Mouse (Mus musculus) forebrain, embryonic 12.5 days (tissue): ENCODE measurements around the gene Trim65. TPM values are rescaled to one million over a fixed set of nuclear protein-coding genes. Genes with fewer than 3 reads are reported as not detected.

Experiments used
- ATAC-seq: fragments of 200-750 bp; cut with Nextera tagmentation; 2 replicates; pipeline ENCODE4 v1.8.0; 2017; ENCODE audit warnings: moderate TSS enrichment; ENCODE audit not compliant: low FRiP score
- H3K27ac ChIP-seq: fragments of 300-500 bp; sonication (generic); 2 replicates; pipeline ENCODE4 v1.5.1; 2016; ENCODE audit warnings: mild to moderate bottlenecking
- H3K27me3 ChIP-seq: fragments of 300-500 bp; sonication (generic); 2 replicates; pipeline ENCODE4 v1.6.1; 2016; ENCODE audit warnings: mild to moderate bottlenecking
- H3K36me3 ChIP-seq: fragments of 300-500 bp; sonication (generic); replicated peaks from 2 replicates; pipeline ENCODE4 v1.6.1; 2016; ENCODE audit warnings: mild to moderate bottlenecking
- H3K4me1 ChIP-seq: fragments of 300-500 bp; sonication (generic); 2 replicates; pipeline ENCODE4 v1.6.1; 2016
- H3K4me2 ChIP-seq: fragments of 300-500 bp; sonication (generic); 2 replicates; pipeline ENCODE4 v1.6.1; 2016; ENCODE audit warnings: mild to moderate bottlenecking, moderate library complexity
- H3K4me3 ChIP-seq: fragments of 300-500 bp; sonication (generic); replicated peaks from 2 replicates; pipeline ENCODE4 v1.5.1; 2016; ENCODE audit warnings: mild to moderate bottlenecking
- H3K9ac ChIP-seq: fragments of 300-500 bp; sonication (generic); 2 replicates; pipeline ENCODE4 v1.6.1; 2016; ENCODE audit warnings: mild to moderate bottlenecking
- H3K9me3 ChIP-seq: fragments of 300-500 bp; sonication (generic); 2 replicates; pipeline ENCODE4 v1.6.1; 2016
- WGBS: fragments of 180-500 bp; shearing (Covaris S2); methylation state at CpG from one replicate; pipeline ENCODE4 v1.1.7; 2016; 5-methylcytosine and 5-hydroxymethylcytosine counted together
- polyA plus RNA-seq: library from polyadenylated mRNA; unstranded; fragments of >200 nt; fragmentation: Nextera tagmentation; extraction: Ambion mirVana; gene quantifications from 2 replicates; pipeline ENCODE4 v1.2.1, GENCODE M21; 2016

The Trim65 gene
- polyA plus RNA-seq, 1 experiment from 2014 or later: 2.1 TPM

- peak overlapping the region; percentile 50 for H3K4me2 ChIP-seq
- 11% methylated on average over 16 of the region's 16 CpGs for WGBS
- 0 out of 2 replicates have a peak, but pooled peaks have one; percentile 54 for ATAC-seq
- peak overlapping the region; percentile 47; the same call in 1 of the 2 replicates for H3K9ac ChIP-seq
- H3K4me3 ChIP-seq: peak overlapping the region; percentile 27
- H3K36me3 ChIP-seq: peaks cover 45% of the 10 kb centered on the region
- H3K4me1 ChIP-seq: peaks cover 19% of the 10 kb centered on the region
- H3K27me3 ChIP-seq: no peaks in the 10 kb centered on the region
- no peaks in the 10 kb centered on the region for H3K9me3 ChIP-seq
- H3K27ac ChIP-seq: peak overlapping the region; percentile 65; the same call in 1 of the 2 replicates
These were observed 52.7 kb downstream of the Trim65 start for GRCm38 (mm10) chr11:116078221-116078620.

GRCm38 (mm10) chr11:116077446-116078204, 53.3 kb downstream of the Trim65 start, which contains the start of gene Unc13d:
TSS of gene Unc13d (minus strand) at chr11:116077961.
- H3K36me3 ChIP-seq: peaks cover 41% of the 10 kb centered on the region
- WGBS: 71% methylated on average over 22 of the region's 22 CpGs
- peak within 1 kb of the TSS; percentile 27 for H3K4me3 ChIP-seq
- H3K27me3 ChIP-seq: no peaks in the 10 kb centered on the region
- peak within 1 kb of the TSS; percentile 50 for H3K4me2 ChIP-seq
- H3K27ac ChIP-seq: peak within 1 kb of the TSS; percentile 65; the same call in 1 of the 2 replicates
- no peaks in the 10 kb centered on the region for H3K9me3 ChIP-seq
- ATAC-seq: no peak
- peak within 1 kb of the TSS; percentile 47; the same call in 1 of the 2 replicates for H3K9ac ChIP-seq
- peaks cover 19% of the 10 kb centered on the region for H3K4me1 ChIP-seq

GRCm38 (mm10) chr11:116076836-116077235, 54.1 kb downstream of the Trim65 start:
- no peaks in the 10 kb centered on the region for H3K27me3 ChIP-seq
- H3K4me2 ChIP-seq: no peak overlapping the region
- no peak for ATAC-seq
- 92% methylated on average over 7 of the region's 7 CpGs for WGBS
- H3K9ac ChIP-seq: 0 out of 2 replicates have a peak overlapping the region, but pooled peaks have one; percentile 4
- H3K9me3 ChIP-seq: no peaks in the 10 kb centered on the region
- H3K4me3 ChIP-seq: no peak overlapping the region
- H3K36me3 ChIP-seq: peaks cover 33% of the 10 kb centered on the region
- H3K4me1 ChIP-seq: peaks cover 19% of the 10 kb centered on the region
- H3K27ac ChIP-seq: no peak overlapping the region

GRCm38 (mm10) chr11:116076266-116076540, 54.7 kb downstream of the Trim65 start:
- 72% methylated on average over 7 of the region's 7 CpGs for WGBS
- H3K27ac ChIP-seq: no peak overlapping the region

GRCm38 (mm10) chr11:116075539-116076265, 55.2 kb downstream of the Trim65 start:
- H3K36me3 ChIP-seq: peaks cover 21% of the 10 kb centered on the region
- H3K4me3 ChIP-seq: no peak overlapping the region
- no peak overlapping the region for H3K27ac ChIP-seq
- H3K9me3 ChIP-seq: no peaks in the 10 kb centered on the region
- WGBS: 64% methylated on average over 20 of the region's 20 CpGs
- no peak for ATAC-seq
- no peaks in the 10 kb centered on the region for H3K27me3 ChIP-seq
- H3K9ac ChIP-seq: no peak overlapping the region
- peaks cover 19% of the 10 kb centered on the region for H3K4me1 ChIP-seq
- H3K4me2 ChIP-seq: no peak overlapping the region

More at GRCm38 (mm10) chr11:116076266-116076540, 54.7 kb downstream of the Trim65 start:
- Histone ChIP-seq H3K27me3 (no peaks in the 10 kb centered on the region), H3K9me3 (no peaks in the 10 kb centered on the region), H3K9ac (no peak overlapping the region), H3K36me3 (peaks cover 26% of the 10 kb centered on the region), H3K4me3 (no peak overlapping the region), H3K4me2 (no peak overlapping the region), H3K4me1 (peaks cover 19% of the 10 kb centered on the region)
- no peak for ATAC-seq

GRCm38 (mm10) chr11:116074436-116074991, 56.4 kb downstream of the Trim65 start:
- Histone ChIP-seq H3K27me3 (no peaks in the 10 kb centered on the region), H3K9ac (no peak overlapping the region), H3K36me3 (peaks cover 10% of the 10 kb centered on the region), H3K4me3 (no peak overlapping the region), H3K27ac (no peak overlapping the region), H3K9me3 (no peaks in the 10 kb centered on the region), H3K4me2 (no peak overlapping the region), H3K4me1 (peaks cover 19% of the 10 kb centered on the region)
- no peak for ATAC-seq
- WGBS: 72% methylated on average over 7 of the region's 7 CpGs

- 88% methylated on average over 3 of the region's 3 CpGs for WGBS
These were observed 58.3 kb downstream of the Trim65 start for GRCm38 (mm10) chr11:116072608-116073007.

More at GRCm38 (mm10) chr11:116072608-116073007, 58.3 kb downstream of the Trim65 start:
- Histone ChIP-seq H3K4me3 (no peak overlapping the region), H3K27me3 (no peaks in the 10 kb centered on the region), H3K27ac (no peak overlapping the region), H3K4me1 (peaks cover 2% of the 10 kb centered on the region; the same call in 1 of the 2 replicates), H3K36me3 (no peaks in the 10 kb centered on the region), H3K9ac (no peak overlapping the region), H3K9me3 (no peaks in the 10 kb centered on the region), H3K4me2 (no peak overlapping the region)
- ATAC-seq: no peak

Other genes starting within 250 kb of the Trim65 start
- gene Smim5, start 231.2 kb downstream of the Trim65 start, polyA plus RNA-seq: 1.1 and 1.3 TPM in 2 replicates
- gene Smim6, start 219.1 kb downstream of the Trim65 start, polyA plus RNA-seq: 0.49 and 1.1 TPM in 2 replicates
- 56.8 and 61.9 TPM in 2 replicates for gene Sap30bp, start 197.8 kb downstream of the Trim65 start, polyA plus RNA-seq
- gene Recql5, start 197.7 kb downstream of the Trim65 start, polyA plus RNA-seq: 32.5 and 33.4 TPM in 2 replicates
- 0.94 and 1.0 TPM in 2 replicates for gene Itgb4, start 156.4 kb downstream of the Trim65 start, polyA plus RNA-seq
- 98.3 and 107 TPM in 2 replicates for gene Galk1, start 118.4 kb downstream of the Trim65 start, polyA plus RNA-seq
- gene H3f3b, start 103.2 kb downstream of the Trim65 start, polyA plus RNA-seq: 2,341 and 2,432 TPM in 2 replicates
- gene Unk, start 100.8 kb downstream of the Trim65 start, polyA plus RNA-seq: 47.9 and 50.4 TPM in 2 replicates
- 0.69 and 0.73 TPM in 2 replicates for gene Unc13d, start 53.2 kb downstream of the Trim65 start, polyA plus RNA-seq
- gene Wbp2, start 44.1 kb downstream of the Trim65 start, polyA plus RNA-seq: 92.3 and 101 TPM in 2 replicates
- gene Trim47, start 3.9 kb downstream of the Trim65 start, polyA plus RNA-seq: 2.7 and 3.2 TPM in 2 replicates
- 89.6 and 90.5 TPM in 2 replicates for gene Mrpl38, start 7.7 kb upstream of the Trim65 start, polyA plus RNA-seq
- gene Fbf1, start 37.0 kb upstream of the Trim65 start, polyA plus RNA-seq: 80.8 and 85.2 TPM in 2 replicates
- gene Ten1, start 67.7 kb upstream of the Trim65 start, polyA plus RNA-seq: 55.9 and 57.4 TPM in 2 replicates
- gene Acox1, start 67.9 kb upstream of the Trim65 start, polyA plus RNA-seq: 36.0 and 36.8 TPM in 2 replicates
- 0.61 and 0.65 TPM in 2 replicates for gene Evpl, start 106.9 kb upstream of the Trim65 start, polyA plus RNA-seq
- 84.8 and 86.5 TPM in 2 replicates for gene Srp68, start 143.1 kb upstream of the Trim65 start, polyA plus RNA-seq
- gene Galr2, start 149.8 kb upstream of the Trim65 start, polyA plus RNA-seq: 0.19 and 0.46 TPM in 2 replicates
- 73.3 and 78.8 TPM in 2 replicates for gene Exoc7, start 176.1 kb upstream of the Trim65 start, polyA plus RNA-seq
- gene Foxj1, start 204.3 kb upstream of the Trim65 start, polyA plus RNA-seq: 10.3 and 14.3 TPM in 2 replicates